Mouse (Mus musculus): ENCODE data around the gene Edem2.
A peak's percentile ranks its signal among the peaks of the same experiment; 100 is the strongest.

Gene Edem2

DNA sequence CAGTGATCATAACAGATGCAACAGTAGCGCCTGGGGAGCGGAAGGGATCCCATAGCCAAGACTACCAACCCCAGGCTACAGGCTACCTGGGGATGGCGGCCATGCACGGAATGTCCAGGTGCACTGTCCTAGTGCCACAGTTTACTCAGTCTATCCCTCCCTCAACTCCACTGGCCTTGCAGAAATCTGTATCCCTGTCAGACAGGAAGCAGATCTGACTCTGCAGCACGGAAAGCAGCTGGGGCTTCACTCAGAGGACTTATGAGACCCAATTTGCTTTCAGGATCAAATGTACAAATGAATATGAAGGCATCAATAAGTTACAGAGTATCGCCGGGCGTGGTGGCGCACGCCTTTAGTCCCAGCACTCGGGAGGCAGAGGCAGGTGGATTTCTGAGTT lies 41.5 kb downstream of the Edem2 start:
- DNase-seq (ENCODE audit: low read depth) = no peak

DNA sequence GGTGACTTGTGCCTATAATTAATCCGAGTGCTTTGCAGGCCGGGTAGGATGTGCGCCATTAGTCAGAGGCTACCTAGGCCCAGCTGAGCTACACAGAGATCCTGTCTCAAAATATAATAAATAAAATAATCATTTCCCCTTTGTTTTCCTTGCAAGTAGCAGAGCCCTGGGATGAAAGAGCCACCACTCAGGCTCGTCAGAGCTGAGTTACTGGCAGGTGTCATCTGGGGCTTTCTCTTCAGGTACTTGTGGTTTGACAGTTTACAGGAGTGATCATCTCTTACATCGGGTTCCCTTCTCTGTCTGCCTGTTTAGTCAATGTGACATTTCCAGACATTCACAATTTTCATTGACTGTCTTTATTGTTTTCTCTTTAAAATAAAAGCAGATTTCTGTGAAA lies 42.7 kb downstream of the Edem2 start:
- DNase-seq (ENCODE audit: low read depth) = no peak

DNA sequence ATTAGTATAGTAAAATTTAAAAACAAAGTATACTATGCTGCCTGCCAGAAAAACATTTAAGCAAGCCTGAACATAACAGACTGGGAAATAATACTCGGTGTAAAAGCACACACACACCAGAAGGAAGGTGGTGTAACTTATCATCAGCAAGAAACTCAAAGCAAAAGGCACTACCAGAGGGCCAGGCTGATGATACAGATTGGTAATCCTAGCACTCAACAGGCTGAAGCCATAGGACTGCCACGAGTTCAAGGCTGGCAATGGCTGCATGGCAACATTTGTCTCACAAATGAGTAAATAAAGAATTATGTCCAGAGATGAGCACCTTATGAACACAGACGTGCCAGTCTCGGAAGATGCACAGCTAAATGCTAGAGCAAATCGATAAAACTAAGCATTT lies 45.5 kb downstream of the Edem2 start:
- DNase-seq (ENCODE audit: low read depth) = no peak

DNA sequence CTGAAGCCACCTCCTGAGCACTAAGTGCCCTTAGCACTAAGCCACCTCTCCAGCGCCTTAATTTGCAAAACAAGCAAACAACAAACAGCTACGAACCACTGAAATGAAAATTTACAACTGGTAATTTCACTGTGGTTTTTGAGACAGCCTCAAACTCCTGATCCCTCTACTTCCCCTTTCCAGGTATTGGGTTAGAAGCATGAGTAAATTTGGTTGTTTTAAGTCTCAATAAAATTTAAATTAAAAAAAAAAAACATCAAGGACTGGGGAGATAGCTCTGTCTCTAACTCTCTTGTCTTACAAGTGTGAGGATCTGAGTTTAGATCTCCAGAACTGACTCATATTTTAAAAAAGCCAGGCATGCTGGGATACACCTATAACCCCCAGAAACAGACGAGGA lies 46.1 kb downstream of the Edem2 start:
- no peak for DNase-seq (ENCODE audit: low read depth)

DNA sequence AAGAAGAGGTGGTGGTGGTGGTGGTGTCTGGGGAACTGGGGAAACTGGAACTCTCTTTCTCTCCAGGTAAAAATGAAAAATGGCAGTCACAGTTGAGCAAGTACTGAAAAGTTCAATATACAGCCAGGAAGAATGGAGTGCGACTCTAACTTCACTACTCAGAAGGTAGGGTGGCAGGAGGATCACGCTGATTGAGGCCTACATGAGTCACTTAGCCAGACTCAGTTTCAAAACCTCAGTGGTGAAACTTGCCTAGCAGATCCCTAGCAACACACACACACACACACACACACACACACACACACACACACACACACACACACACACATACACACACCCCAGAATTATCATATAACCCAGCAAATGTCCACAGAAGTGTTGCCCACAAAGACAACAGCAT lies 47.4 kb downstream of the Edem2 start:
- no peak for DNase-seq (ENCODE audit: low read depth)

DNA sequence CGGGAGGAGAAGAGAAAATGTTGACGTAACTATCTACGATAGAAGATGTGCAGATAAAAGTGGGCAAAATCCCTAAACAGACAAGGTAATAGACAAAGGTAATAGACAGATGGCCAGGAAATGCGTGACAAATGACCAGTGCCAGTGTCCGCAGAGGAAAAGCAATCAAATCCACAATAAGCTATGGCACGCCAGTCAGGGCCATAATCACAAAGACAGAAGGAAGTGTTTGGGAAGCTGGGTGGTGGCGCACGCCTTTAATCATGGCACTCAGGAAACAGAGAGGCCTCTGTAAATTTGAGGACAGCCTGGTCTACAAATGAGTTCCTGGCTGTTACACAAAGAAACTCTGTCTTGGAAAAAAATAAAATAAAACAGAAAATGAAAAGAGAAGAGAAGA lies 48.1 kb downstream of the Edem2 start:
- no peak for DNase-seq (ENCODE audit: low read depth)

DNA sequence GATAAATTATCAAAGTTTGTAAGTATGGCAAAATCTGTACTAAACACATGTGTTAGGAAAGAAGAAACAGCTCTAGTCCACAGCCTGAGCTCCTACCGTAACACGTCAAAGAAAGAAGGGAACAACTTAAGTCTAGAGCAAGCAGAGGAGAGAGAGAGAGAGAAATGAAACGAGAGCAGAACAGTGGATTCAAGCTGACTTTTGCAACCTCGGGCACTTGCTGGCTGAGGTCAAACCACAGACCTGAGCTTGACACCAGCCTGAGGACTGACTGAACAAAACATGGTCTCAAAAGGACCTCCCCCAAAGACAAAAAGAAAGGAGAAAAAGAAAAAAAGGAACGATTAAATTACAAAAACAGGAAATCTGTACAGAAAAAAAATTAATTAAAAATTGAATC lies 48.7 kb downstream of the Edem2 start:
- DNase-seq (ENCODE audit: low read depth) = no peak

DNA sequence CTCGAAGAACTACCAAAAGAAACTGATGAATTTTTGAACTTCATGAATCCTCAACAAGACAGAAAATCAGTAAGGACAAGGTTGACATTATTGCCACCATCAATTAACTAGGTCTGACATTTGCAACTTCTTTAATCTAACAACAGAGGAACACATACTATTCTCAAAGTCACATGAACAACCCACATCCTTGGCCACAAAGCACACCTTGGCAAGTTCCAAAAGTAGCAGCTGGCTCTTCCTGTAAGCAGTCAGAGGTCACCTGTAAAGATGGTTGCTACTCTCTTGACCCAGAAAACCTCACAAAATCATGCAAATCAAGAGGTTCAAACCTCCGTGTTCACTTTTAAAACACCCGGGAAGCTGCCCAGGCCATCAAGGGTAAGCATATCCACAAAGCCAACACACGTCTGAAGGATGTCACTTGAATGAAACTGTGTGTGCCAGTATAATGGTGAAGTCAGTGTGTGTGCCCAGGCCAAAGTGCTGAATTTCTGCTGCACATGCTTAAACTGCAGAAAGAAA lies 49.6 kb downstream of the Edem2 start:
- DNase-seq (ENCODE audit: low read depth) = no peak

DNA sequence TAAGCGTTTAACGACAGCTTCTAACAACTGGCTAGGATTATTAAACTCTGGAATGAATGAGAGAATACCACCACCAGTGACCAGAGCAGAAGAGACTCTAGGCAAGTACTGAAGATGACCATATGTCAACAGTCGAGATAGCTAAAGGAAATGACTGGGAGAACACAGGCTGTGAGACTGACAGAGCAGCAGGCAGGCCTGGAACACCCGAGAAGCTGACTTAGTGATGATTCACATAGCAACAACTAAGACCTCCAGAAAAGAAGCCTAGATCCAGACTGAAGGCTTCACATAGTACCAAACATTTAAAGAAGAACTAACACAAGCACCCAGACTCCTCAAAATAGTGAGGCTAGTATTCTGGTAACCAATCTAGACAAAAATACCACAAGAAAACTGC lies 54.2 kb downstream of the Edem2 start:
- no peak for DNase-seq (ENCODE audit: low read depth)

DNA sequence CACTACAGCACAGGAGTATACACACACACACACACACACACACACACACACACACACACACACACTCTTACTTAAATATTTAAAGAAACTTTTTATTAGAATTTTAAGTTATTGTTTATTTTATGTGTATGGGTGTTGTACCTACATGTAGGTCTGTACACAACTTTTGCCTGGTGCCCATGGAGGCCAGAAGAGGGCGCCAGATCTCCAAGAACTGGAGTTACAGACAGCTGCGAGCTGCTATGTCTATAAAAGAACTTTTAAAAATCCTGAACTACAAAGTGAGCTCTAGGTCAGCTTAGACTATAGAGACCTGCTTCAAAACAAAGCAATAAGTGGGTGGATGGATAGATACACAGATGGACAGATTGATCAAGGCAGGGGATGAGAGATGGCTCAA lies 55.7 kb downstream of the Edem2 start:
- peak; percentile 77 for DNase-seq (ENCODE audit: low read depth)

DNA sequence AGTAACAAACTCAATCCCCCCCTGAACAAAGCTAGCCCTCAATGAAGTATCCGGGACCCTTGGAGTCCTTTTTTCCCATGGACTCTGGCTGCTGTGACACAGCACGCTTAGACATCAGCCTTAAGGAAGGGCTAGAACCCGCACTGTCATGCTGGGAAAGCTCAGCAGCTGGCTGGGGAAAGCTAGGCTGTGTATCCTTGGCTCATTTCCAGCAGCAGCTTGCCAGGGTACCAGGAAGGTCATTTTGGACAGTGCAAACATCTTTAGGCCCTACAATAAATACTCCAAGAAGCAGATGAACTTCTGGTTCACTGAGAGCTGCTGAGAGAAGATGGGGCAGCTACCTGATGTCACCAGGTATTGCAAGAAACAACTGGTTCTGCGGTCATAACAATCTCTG lies 58.0 kb downstream of the Edem2 start:
- no peak for DNase-seq (ENCODE audit: low read depth)

DNA sequence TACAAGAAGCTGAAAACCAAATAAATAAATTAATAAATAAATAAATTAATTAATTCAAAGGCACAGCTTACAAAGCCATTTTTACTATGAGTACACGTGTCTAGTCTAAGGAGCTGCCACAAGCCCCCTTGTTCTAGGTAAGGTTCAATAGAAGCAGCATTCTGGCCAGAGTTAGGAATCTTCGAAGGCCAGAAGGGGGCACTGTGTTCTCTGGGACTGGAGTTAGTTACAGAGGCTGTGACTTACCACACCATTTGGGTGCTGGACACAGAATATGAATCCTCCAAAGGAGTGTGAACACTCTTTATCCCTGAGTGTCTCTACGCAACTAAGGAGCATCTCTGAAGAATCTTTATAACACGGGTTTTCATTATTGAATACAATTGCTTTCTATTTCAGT lies 60.8 kb downstream of the Edem2 start:
- DNase-seq (ENCODE audit: low read depth) = no peak

DNA sequence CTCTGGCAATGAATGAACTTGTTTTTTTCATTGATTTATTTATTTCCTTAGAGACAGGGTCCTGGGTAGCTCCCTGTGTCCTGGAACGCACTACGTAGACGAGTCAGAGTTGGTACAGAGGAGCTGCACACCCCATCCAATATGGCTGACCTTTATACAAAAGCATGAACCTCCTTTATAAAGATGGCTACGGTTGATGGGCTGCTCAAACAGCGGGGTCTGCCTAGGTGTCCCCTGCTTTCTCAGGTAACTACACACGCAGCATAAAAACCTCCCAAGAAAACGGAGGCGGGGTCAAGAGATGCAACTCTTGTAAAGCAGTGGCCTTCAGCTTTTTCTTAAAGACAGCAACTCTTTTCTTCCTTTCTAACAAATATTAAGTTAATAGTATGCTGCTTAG lies 61.4 kb downstream of the Edem2 start:
- no peak for DNase-seq (ENCODE audit: low read depth)

DNA sequence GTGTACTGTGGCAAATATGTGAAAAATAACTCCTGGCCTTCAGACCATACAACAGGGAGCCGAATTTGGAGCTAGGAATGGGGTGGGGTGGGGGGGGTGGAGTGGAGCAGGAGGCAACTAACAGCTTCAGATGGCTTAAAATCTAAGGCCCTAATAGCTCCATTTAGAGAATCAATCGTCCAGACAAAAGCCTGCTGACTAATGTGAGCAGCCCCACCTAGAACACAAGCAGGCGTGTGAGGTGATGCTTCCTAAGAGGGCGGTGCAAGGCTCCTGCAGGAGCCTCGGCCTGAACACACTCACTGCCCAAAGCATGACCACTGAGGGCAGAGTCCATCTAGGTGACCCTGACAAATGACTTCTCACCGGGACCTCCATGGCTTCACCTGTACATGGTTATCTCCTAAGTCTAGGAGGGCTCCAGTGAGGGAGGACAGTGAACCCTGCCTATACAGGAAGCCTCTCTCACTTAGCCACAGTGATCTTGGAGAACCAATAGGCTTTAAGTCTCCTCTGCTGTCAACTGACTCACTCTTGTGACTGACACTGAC lies 65.3 kb downstream of the Edem2 start:
- DNase-seq (ENCODE audit: low read depth) = no peak

DNA sequence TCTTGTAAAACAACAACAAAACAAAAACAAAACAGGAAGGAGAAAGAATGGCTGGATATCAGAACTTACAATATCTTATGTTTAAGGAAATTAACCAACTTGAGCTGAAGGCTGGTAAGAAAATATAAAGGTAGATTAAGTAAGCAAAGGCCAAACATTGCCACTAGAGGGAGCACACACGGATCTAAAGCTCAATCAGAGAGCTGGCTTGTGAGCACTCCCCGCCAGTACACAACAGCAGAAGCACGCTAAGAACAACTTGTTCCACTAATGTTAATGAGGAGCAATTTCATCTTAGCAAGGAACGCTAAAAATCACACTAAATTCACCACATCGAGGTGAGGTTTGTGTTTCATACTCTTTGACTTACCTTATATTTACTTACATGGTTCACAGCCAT lies 66.2 kb downstream of the Edem2 start:
- no peak for DNase-seq (ENCODE audit: low read depth)

DNA sequence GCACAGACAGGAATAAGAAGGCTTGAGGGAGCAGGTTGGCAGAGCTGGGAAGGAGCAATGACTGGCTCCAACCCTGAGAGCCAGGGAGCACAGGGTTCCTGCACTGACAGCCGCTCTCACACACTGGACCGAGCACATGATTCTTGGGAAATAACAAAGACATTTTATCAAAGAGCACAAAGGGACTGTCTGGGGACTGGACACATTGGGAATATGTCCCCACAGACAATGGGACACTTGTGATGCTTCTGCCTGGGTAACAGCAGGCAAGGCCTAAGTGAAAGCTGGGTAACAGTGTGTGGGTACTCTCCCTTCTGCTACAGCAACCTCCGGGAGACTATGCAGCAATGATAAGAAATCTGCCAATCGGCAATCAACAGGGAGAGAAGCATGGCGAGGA lies 66.9 kb downstream of the Edem2 start:
- no peak for DNase-seq (ENCODE audit: low read depth)

DNA sequence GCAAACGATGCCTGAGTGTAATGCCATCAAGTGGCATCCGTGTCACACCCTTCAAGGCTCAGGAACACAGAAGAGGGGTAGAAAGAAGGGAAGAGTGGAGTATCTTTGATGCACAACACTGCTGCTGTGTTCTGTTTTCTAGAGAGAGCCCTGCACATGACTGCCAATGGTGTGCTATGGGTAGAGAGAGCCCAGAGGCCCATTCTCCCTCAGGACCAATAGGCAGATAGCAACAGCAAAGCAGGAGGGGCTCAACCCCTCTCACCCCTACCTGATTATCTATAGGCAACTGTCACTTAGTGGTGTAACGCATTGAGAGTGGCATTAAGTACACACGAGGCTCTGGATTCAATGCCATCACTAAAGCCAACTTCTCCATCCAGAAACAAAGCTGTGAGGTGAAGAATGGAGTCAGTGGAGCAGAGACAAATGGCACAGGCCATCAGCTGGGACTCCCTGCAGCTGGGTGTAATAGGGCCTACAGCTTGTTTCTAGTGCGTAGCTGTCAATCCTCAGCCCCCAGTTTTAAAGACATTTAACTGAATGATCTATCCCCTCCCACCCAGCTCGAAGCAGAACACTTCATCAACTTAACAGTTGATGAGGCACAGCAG lies 73.4 kb downstream of the Edem2 start:
- DNase-seq (ENCODE audit: low read depth) = no peak

DNA sequence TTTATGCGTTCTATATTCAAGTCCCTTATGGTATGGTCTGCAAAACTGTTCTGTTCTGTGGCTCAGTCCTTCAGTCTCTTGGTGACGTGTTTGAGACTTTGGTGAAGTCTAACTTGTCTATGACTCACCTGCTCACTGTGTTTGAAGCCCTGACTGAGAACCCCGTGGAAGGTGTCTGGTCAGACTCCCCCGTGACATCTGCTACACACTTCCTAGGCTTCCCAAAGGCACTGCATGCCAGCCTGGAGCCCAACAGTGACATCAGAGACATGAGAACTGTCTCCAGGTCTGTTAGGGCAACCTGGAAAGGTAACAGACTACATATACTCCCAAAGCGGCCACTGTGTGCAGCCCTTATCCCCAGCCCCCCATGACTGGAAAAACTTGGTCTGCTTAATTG lies 76.7 kb downstream of the Edem2 start:
- DNase-seq (ENCODE audit: low read depth) = no peak

All from c-Kit-positive CD71-negative TER-119-negative erythroid progenitor cells, embryonic 14.5 days (primary cell).